Mouse (Mus musculus): ENCODE data around the gene Ranbp2. TPM values are rescaled to one million over a fixed set of nuclear protein-coding genes. Genes with fewer than 3 reads are reported as not detected.
A peak's percentile ranks its signal among the peaks of the same experiment; 100 is the strongest.

The Ranbp2 gene
- polyA plus RNA-seq, 1 experiment from 2014 or later: 22.8 TPM

DNA sequence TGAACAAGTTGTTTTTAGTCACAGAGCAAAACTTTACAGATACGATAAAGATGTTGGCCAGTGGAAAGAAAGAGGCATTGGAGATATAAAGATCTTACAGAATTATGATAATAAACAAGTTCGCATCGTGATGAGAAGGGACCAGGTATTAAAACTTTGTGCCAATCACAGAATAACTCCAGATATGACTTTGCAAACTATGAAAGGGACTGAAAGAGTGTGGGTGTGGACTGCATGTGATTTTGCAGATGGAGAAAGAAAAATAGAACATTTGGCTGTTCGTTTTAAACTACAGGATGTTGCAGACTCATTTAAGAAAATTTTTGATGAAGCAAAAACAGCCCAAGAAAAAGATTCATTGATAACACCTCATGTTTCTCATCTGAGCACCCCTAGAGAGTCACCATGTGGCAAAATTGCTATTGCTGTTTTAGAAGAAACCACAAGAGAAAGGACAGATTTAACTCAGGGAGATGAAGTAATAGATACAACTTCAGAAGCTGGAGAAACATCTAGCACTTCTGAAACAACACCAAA, 33.3 kb downstream of the Ranbp2 start:
- WGBS: 98% methylated on average over 4 of the region's 4 CpGs
- H3K4me2 ChIP-seq (ENCODE audit: low read length): no peak overlapping the region
- ATAC-seq: no peak
- no peak overlapping the region for H3K4me3 ChIP-seq (replicated peaks; ENCODE audit: low read length)
- peaks cover 32% of the 10 kb centered on the region for H3K36me3 ChIP-seq (ENCODE audit: control insufficient read depth, insufficient read depth)
- no peak overlapping the region for H3K9ac ChIP-seq (replicated peaks; ENCODE audit: low read depth, low read length)
- no peaks in the 10 kb centered on the region for H3K27me3 ChIP-seq (replicated peaks; ENCODE audit: control insufficient read depth, insufficient read depth, low read length)
- H3K27ac ChIP-seq (ENCODE audit: low read length): no peak overlapping the region
- no peaks in the 10 kb centered on the region for H3K9me3 ChIP-seq (ENCODE audit: control insufficient read depth, low read length)
- peaks cover 18% of the 10 kb centered on the region for H3K4me1 ChIP-seq (replicated peaks; ENCODE audit: control insufficient read depth, insufficient read depth, low read length)

DNA sequence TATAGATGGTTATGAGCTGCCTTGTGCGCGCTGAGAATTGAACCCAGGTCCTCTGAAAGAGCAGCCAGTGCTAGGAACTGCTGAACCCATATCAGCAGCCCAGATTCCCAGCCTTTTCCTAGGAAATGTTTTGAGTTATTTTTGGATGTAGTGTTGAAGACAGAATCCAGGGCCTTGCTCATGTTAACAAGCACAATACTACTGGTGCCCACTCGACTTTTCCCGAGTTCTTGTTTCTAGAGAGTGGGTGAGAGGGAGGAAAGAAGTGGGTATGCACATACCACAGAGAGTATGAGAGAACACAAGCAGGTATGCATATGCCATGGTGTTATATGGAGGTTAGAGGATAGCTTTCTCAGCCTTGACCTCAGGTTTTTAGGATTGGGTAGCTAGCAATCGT, 44.3 kb downstream of the Ranbp2 start:
- Histone ChIP-seq H3K9ac (replicated peaks; ENCODE audit: low read depth, low read length) (no peak overlapping the region), H3K36me3 (ENCODE audit: control insufficient read depth, insufficient read depth) (peaks cover 27% of the 10 kb centered on the region), H3K4me2 (ENCODE audit: low read length) (no peak overlapping the region), H3K27ac (ENCODE audit: low read length) (no peak overlapping the region), H3K27me3 (replicated peaks; ENCODE audit: control insufficient read depth, insufficient read depth, low read length) (no peaks in the 10 kb centered on the region), H3K4me1 (replicated peaks; ENCODE audit: control insufficient read depth, insufficient read depth, low read length) (no peaks in the 10 kb centered on the region), H3K4me3 (replicated peaks; ENCODE audit: low read length) (no peak overlapping the region), H3K9me3 (ENCODE audit: control insufficient read depth, low read length) (no peaks in the 10 kb centered on the region)
- 96% methylated on average over 5 of the region's 5 CpGs for WGBS
- no peak for ATAC-seq

- no peak for ATAC-seq
- 86% methylated on average over 2 of the region's 2 CpGs for WGBS
- Histone ChIP-seq H3K9ac (replicated peaks; ENCODE audit: low read depth, low read length) (no peak overlapping the region), H3K36me3 (ENCODE audit: control insufficient read depth, insufficient read depth) (peaks cover 23% of the 10 kb centered on the region), H3K4me3 (replicated peaks; ENCODE audit: low read length) (no peak overlapping the region), H3K4me1 (replicated peaks; ENCODE audit: control insufficient read depth, insufficient read depth, low read length) (peaks cover 11% of the 10 kb centered on the region), H3K27ac (ENCODE audit: low read length) (no peak overlapping the region), H3K4me2 (ENCODE audit: low read length) (no peak overlapping the region), H3K27me3 (replicated peaks; ENCODE audit: control insufficient read depth, insufficient read depth, low read length) (no peaks in the 10 kb centered on the region), H3K9me3 (ENCODE audit: control insufficient read depth, low read length) (no peaks in the 10 kb centered on the region)
Measured at GRCm38 (mm10) chr10:58495637-58496036, 48.9 kb downstream of the Ranbp2 start.

GRCm38 (mm10) chr10:58496732-58497131, 50.0 kb downstream of the Ranbp2 start:
- Histone ChIP-seq H3K27ac (ENCODE audit: low read length) (no peak overlapping the region), H3K4me3 (replicated peaks; ENCODE audit: low read length) (no peak overlapping the region), H3K9ac (replicated peaks; ENCODE audit: low read depth, low read length) (no peak overlapping the region), H3K4me1 (replicated peaks; ENCODE audit: control insufficient read depth, insufficient read depth, low read length) (peaks cover 11% of the 10 kb centered on the region), H3K9me3 (ENCODE audit: control insufficient read depth, low read length) (no peaks in the 10 kb centered on the region), H3K36me3 (ENCODE audit: control insufficient read depth, insufficient read depth) (peaks cover 14% of the 10 kb centered on the region), H3K27me3 (replicated peaks; ENCODE audit: control insufficient read depth, insufficient read depth, low read length) (no peaks in the 10 kb centered on the region), H3K4me2 (ENCODE audit: low read length) (no peak overlapping the region; the same call in 1 of the 2 replicates)
- ATAC-seq: no peak

DNA sequence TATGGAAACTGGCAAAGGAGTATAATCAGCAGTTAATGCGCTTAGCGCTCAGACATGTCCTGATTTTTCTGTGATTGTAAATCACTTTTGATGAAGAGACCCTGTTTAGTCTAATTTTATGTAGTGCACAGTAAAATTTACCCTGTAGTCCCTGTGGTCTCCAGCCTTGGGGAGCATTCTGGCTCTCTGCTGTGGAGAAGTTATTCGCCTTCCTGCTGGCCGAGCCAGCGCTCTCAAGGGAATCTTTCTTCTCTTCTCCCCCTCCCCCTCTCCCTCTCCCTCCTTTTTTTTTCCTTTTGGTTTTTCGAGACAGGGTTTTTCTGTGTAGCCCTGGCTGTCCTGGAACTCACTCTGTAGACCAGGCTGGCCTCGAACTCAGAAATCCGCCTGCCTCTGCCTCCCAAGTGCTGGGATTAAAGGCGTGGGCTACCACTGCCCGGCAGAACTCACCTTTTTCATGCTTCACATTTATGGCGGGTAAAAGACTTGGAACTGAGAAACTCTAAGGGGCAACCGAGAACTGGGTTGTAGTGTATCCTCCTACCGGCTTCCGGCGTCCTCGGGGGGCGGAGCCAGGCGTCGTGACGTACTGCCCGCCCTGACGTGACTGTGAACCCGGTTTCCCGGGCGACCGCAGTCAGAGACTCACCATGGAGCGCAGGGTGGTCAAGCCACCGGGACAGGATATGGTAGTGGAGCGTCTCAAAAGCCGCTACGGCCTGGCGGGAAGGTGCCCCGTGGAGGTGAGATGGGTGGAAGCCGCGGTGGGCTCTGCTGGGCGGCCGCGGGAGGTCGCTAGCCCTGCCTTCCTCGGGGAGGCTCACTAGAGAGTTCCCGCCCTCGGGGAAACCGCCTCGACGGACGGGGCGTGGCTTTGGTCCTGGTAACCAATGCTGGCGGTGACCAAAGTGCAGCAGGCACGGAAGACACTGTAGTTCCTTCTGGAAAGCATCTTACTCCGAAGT, 50.9 kb downstream of the Ranbp2 start, which contains the start of gene Ccdc138:
Gene Ccdc138 (plus strand): TSS at position 629 of the 965 bp plus-strand sequence.
- WGBS: 1% methylated on average over 50 of the region's 50 CpGs
- Histone ChIP-seq H3K9ac (replicated peaks; ENCODE audit: low read depth, low read length) (peak within 1 kb of the TSS; percentile 77), H3K27me3 (replicated peaks; ENCODE audit: control insufficient read depth, insufficient read depth, low read length) (no peaks in the 10 kb centered on the region), H3K27ac (ENCODE audit: low read length) (peak within 1 kb of the TSS; percentile 84), H3K4me2 (ENCODE audit: low read length) (peak within 1 kb of the TSS; percentile 74), H3K4me3 (replicated peaks; ENCODE audit: low read length) (peak within 1 kb of the TSS; percentile 95), H3K36me3 (ENCODE audit: control insufficient read depth, insufficient read depth) (peaks cover 9% of the 10 kb centered on the region), H3K4me1 (replicated peaks; ENCODE audit: control insufficient read depth, insufficient read depth, low read length) (peaks cover 11% of the 10 kb centered on the region), H3K9me3 (ENCODE audit: control insufficient read depth, low read length) (no peaks in the 10 kb centered on the region)
- peak; percentile 99 for ATAC-seq

DNA sequence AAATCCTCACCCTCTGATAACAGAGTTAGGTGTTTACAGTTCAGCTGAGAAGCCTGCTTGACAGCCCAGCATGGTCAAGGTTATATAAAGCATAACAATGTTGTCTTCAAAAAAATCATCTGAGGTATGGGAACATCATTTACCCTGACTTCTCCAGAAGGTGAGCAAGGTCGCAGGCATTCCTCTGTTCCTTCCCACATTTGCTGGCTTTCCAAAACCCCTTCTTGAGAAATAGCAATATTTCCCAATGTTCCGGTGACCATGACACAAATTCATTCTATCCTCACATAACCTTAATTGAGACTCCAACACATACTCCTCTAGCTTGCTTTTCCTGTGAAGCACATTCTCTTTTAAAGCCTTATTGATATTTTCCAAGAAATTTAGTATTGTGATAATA, 51.8 kb downstream of the Ranbp2 start:
- 61% methylated on average over 2 of the region's 2 CpGs for WGBS
- Histone ChIP-seq H3K9ac (replicated peaks; ENCODE audit: low read depth, low read length) (peak overlapping the region; percentile 77), H3K9me3 (ENCODE audit: control insufficient read depth, low read length) (no peaks in the 10 kb centered on the region), H3K36me3 (ENCODE audit: control insufficient read depth, insufficient read depth) (peaks cover 6% of the 10 kb centered on the region), H3K4me2 (ENCODE audit: low read length) (peak overlapping the region; percentile 74), H3K4me1 (replicated peaks; ENCODE audit: control insufficient read depth, insufficient read depth, low read length) (peaks cover 11% of the 10 kb centered on the region), H3K27ac (ENCODE audit: low read length) (no peak overlapping the region), H3K27me3 (replicated peaks; ENCODE audit: control insufficient read depth, insufficient read depth, low read length) (no peaks in the 10 kb centered on the region), H3K4me3 (replicated peaks; ENCODE audit: low read length) (peak overlapping the region; percentile 95)
- no peak for ATAC-seq

- Histone ChIP-seq H3K9me3 (ENCODE audit: control insufficient read depth, low read length) (0 out of 2 replicates have a peak, but pooled peaks cover 2% of the 10 kb centered on the region), H3K4me2 (ENCODE audit: low read length) (no peak overlapping the region), H3K27me3 (replicated peaks; ENCODE audit: control insufficient read depth, insufficient read depth, low read length) (no peaks in the 10 kb centered on the region), H3K27ac (ENCODE audit: low read length) (no peak overlapping the region), H3K36me3 (ENCODE audit: control insufficient read depth, insufficient read depth) (no peaks in the 10 kb centered on the region; the same call in 1 of the 2 replicates), H3K9ac (replicated peaks; ENCODE audit: low read depth, low read length) (no peak overlapping the region), H3K4me1 (replicated peaks; ENCODE audit: control insufficient read depth, insufficient read depth, low read length) (no peaks in the 10 kb centered on the region), H3K4me3 (replicated peaks; ENCODE audit: low read length) (no peak overlapping the region)
- no peak for ATAC-seq
- 80% methylated on average over 1 of the region's 1 CpGs for WGBS
Measured at GRCm38 (mm10) chr10:58529358-58529757, 82.6 kb downstream of the Ranbp2 start.

GRCm38 (mm10) chr10:58530896-58531790, 84.4 kb downstream of the Ranbp2 start:
- Histone ChIP-seq H3K27ac (ENCODE audit: low read length) (no peak overlapping the region), H3K4me1 (replicated peaks; ENCODE audit: control insufficient read depth, insufficient read depth, low read length) (no peaks in the 10 kb centered on the region), H3K9ac (replicated peaks; ENCODE audit: low read depth, low read length) (no peak overlapping the region), H3K27me3 (replicated peaks; ENCODE audit: control insufficient read depth, insufficient read depth, low read length) (no peaks in the 10 kb centered on the region), H3K4me2 (ENCODE audit: low read length) (no peak overlapping the region), H3K36me3 (ENCODE audit: control insufficient read depth, insufficient read depth) (no peaks in the 10 kb centered on the region; the same call in 1 of the 2 replicates), H3K4me3 (replicated peaks; ENCODE audit: low read length) (no peak overlapping the region), H3K9me3 (ENCODE audit: control insufficient read depth, low read length) (0 out of 2 replicates have a peak, but pooled peaks cover 2% of the 10 kb centered on the region)
- WGBS: 79% methylated on average over 10 of the region's 10 CpGs
- ATAC-seq: no peak

DNA sequence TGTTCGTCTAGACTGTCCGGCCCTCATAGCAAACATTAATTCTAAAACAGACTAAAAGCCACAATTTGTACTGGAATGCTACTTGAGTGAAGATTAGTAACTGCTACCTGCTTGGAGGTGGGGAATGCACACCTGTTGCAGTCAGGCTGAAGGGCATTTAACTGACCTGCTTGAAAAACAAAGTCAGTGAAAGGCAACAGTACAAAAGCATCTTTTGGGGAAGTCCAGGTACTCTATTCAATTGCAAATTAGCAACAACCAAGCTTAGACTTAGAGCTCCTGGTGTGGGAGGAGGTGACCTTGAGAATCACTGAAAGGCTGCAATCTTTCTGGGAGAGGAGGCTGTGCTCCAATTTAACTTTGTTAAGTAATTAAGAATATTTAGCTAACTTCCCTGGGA, 85.5 kb downstream of the Ranbp2 start:
- H3K27ac ChIP-seq (ENCODE audit: low read length): no peak overlapping the region
- no peak overlapping the region for H3K4me3 ChIP-seq (replicated peaks; ENCODE audit: low read length)
- WGBS: 99% methylated on average over 2 of the region's 2 CpGs
- no peaks in the 10 kb centered on the region; the same call in 1 of the 2 replicates for H3K36me3 ChIP-seq (ENCODE audit: control insufficient read depth, insufficient read depth)
- H3K27me3 ChIP-seq (replicated peaks; ENCODE audit: control insufficient read depth, insufficient read depth, low read length): no peaks in the 10 kb centered on the region
- H3K4me1 ChIP-seq (replicated peaks; ENCODE audit: control insufficient read depth, insufficient read depth, low read length): no peaks in the 10 kb centered on the region
- H3K4me2 ChIP-seq (ENCODE audit: low read length): no peak overlapping the region
- no peak overlapping the region for H3K9ac ChIP-seq (replicated peaks; ENCODE audit: low read depth, low read length)
- no peak for ATAC-seq
- 0 out of 2 replicates have a peak, but pooled peaks cover 2% of the 10 kb centered on the region for H3K9me3 ChIP-seq (ENCODE audit: control insufficient read depth, low read length)
